Mouse (Mus musculus): ENCODE data around the gene Paqr9. TPM values are rescaled to one million over a fixed set of nuclear protein-coding genes. Genes with fewer than 3 reads are reported as not detected.

Paqr9 gene
- polyA plus RNA-seq, 1 experiment from 2014 or later, result 0.58 TPM

- Histone ChIP-seq H3K4me2 (ENCODE audit: low read depth, low read length) (peak overlapping the region; percentile 67; the same call in 1 of the 2 replicates), H3K4me3 (ENCODE audit: low read length) (no peak overlapping the region), H3K27me3 (ENCODE audit: control insufficient read depth, insufficient read depth, low read length) (peaks cover 4% of the 10 kb centered on the region; the same call in 1 of the 2 replicates), H3K9ac (ENCODE audit: low read length) (no peak overlapping the region), H3K9me3 (replicated peaks; ENCODE audit: control insufficient read depth, low read length) (peaks cover 2% of the 10 kb centered on the region; the same call in 1 of the 2 replicates), H3K27ac (ENCODE audit: low read length) (no peak overlapping the region), H3K36me3 (ENCODE audit: control insufficient read depth, insufficient read depth) (no peaks in the 10 kb centered on the region), H3K4me1 (ENCODE audit: control insufficient read depth, insufficient read depth, low read length) (no peaks in the 10 kb centered on the region)
- ATAC-seq (replicated peaks; ENCODE audit: extremely low read depth, insufficient read depth, low FRiP score), result no peak
- WGBS, result 38% methylated on average over 16 of the region's 16 CpGs
Observed at GRCm38 (mm10) chr9:95581021-95581757, 21.7 kb downstream of the Paqr9 start.

- peaks cover 3% of the 10 kb centered on the region; the same call in 1 of the 2 replicates for H3K9me3 ChIP-seq (replicated peaks; ENCODE audit: control insufficient read depth, low read length)
- H3K4me1 ChIP-seq (ENCODE audit: control insufficient read depth, insufficient read depth, low read length), result no peaks in the 10 kb centered on the region
- no peaks in the 10 kb centered on the region for H3K36me3 ChIP-seq (ENCODE audit: control insufficient read depth, insufficient read depth)
- peak overlapping the region; percentile 51 for H3K4me3 ChIP-seq (ENCODE audit: low read length)
- WGBS, result 12% methylated on average over 20 of the region's 20 CpGs
- peaks cover 4% of the 10 kb centered on the region; the same call in 1 of the 2 replicates for H3K27me3 ChIP-seq (ENCODE audit: control insufficient read depth, insufficient read depth, low read length)
- no peak for ATAC-seq (replicated peaks; ENCODE audit: extremely low read depth, insufficient read depth, low FRiP score)
- H3K4me2 ChIP-seq (ENCODE audit: low read depth, low read length), result peak overlapping the region; percentile 67
- peak overlapping the region; percentile 66 for H3K9ac ChIP-seq (ENCODE audit: low read length)
- no peak overlapping the region for H3K27ac ChIP-seq (ENCODE audit: low read length)
Observed at GRCm38 (mm10) chr9:95581758-95582515, 22.5 kb downstream of the Paqr9 start.

GRCm38 (mm10) chr9:95582555-95582954 lies 23.1 kb downstream of the Paqr9 start:
- peaks cover 3% of the 10 kb centered on the region; the same call in 1 of the 2 replicates for H3K9me3 ChIP-seq (replicated peaks; ENCODE audit: control insufficient read depth, low read length)
- no peaks in the 10 kb centered on the region for H3K4me1 ChIP-seq (ENCODE audit: control insufficient read depth, insufficient read depth, low read length)
- no peak overlapping the region for H3K27ac ChIP-seq (ENCODE audit: low read length)
- H3K9ac ChIP-seq (ENCODE audit: low read length), result 0 out of 2 replicates have a peak overlapping the region, but pooled peaks have one; percentile 41
- peaks cover 4% of the 10 kb centered on the region; the same call in 1 of the 2 replicates for H3K27me3 ChIP-seq (ENCODE audit: control insufficient read depth, insufficient read depth, low read length)
- WGBS, result 14% methylated on average over 8 of the region's 8 CpGs
- H3K4me2 ChIP-seq (ENCODE audit: low read depth, low read length), result peak overlapping the region; percentile 67; the same call in 1 of the 2 replicates
- no peaks in the 10 kb centered on the region for H3K36me3 ChIP-seq (ENCODE audit: control insufficient read depth, insufficient read depth)
- no peak for ATAC-seq (replicated peaks; ENCODE audit: extremely low read depth, insufficient read depth, low FRiP score)
- H3K4me3 ChIP-seq (ENCODE audit: low read length), result no peak overlapping the region

GRCm38 (mm10) chr9:95586046-95586445 lies 26.6 kb downstream of the Paqr9 start:
- H3K4me2 ChIP-seq (ENCODE audit: low read depth, low read length), result no peak overlapping the region
- H3K9me3 ChIP-seq (replicated peaks; ENCODE audit: control insufficient read depth, low read length), result peaks cover 3% of the 10 kb centered on the region; the same call in 1 of the 2 replicates
- 87% methylated on average over 5 of the region's 5 CpGs for WGBS
- H3K27me3 ChIP-seq (ENCODE audit: control insufficient read depth, insufficient read depth, low read length), result peaks cover 4% of the 10 kb centered on the region; the same call in 1 of the 2 replicates
- no peak overlapping the region for H3K27ac ChIP-seq (ENCODE audit: low read length)
- no peak overlapping the region for H3K4me3 ChIP-seq (ENCODE audit: low read length)
- no peak for ATAC-seq (replicated peaks; ENCODE audit: extremely low read depth, insufficient read depth, low FRiP score)
- no peaks in the 10 kb centered on the region for H3K36me3 ChIP-seq (ENCODE audit: control insufficient read depth, insufficient read depth)
- no peaks in the 10 kb centered on the region for H3K4me1 ChIP-seq (ENCODE audit: control insufficient read depth, insufficient read depth, low read length)
- H3K9ac ChIP-seq (ENCODE audit: low read length), result no peak overlapping the region

GRCm38 (mm10) chr9:95588070-95588469 lies 28.6 kb downstream of the Paqr9 start:
- ATAC-seq (replicated peaks; ENCODE audit: extremely low read depth, insufficient read depth, low FRiP score), result no peak
- Histone ChIP-seq H3K27ac (ENCODE audit: low read length) (no peak overlapping the region), H3K4me1 (ENCODE audit: control insufficient read depth, insufficient read depth, low read length) (no peaks in the 10 kb centered on the region), H3K9ac (ENCODE audit: low read length) (no peak overlapping the region), H3K4me3 (ENCODE audit: low read length) (no peak overlapping the region), H3K27me3 (ENCODE audit: control insufficient read depth, insufficient read depth, low read length) (no peaks in the 10 kb centered on the region), H3K9me3 (replicated peaks; ENCODE audit: control insufficient read depth, low read length) (peaks cover 3% of the 10 kb centered on the region; the same call in 1 of the 2 replicates), H3K36me3 (ENCODE audit: control insufficient read depth, insufficient read depth) (no peaks in the 10 kb centered on the region), H3K4me2 (ENCODE audit: low read depth, low read length) (no peak overlapping the region)
- WGBS, result 86% methylated on average over 7 of the region's 7 CpGs

GRCm38 (mm10) chr9:95594291-95594690 lies 34.8 kb downstream of the Paqr9 start:
- H3K4me3 ChIP-seq (ENCODE audit: low read length), result no peak overlapping the region
- H3K4me2 ChIP-seq (ENCODE audit: low read depth, low read length), result no peak overlapping the region
- ATAC-seq (replicated peaks; ENCODE audit: extremely low read depth, insufficient read depth, low FRiP score), result no peak
- no peaks in the 10 kb centered on the region for H3K36me3 ChIP-seq (ENCODE audit: control insufficient read depth, insufficient read depth)
- no peaks in the 10 kb centered on the region for H3K27me3 ChIP-seq (ENCODE audit: control insufficient read depth, insufficient read depth, low read length)
- no peaks in the 10 kb centered on the region for H3K9me3 ChIP-seq (replicated peaks; ENCODE audit: control insufficient read depth, low read length)
- 79% methylated on average over 4 of the region's 4 CpGs for WGBS
- no peak overlapping the region for H3K27ac ChIP-seq (ENCODE audit: low read length)
- H3K9ac ChIP-seq (ENCODE audit: low read length), result no peak overlapping the region
- no peaks in the 10 kb centered on the region; the same call in 1 of the 2 replicates for H3K4me1 ChIP-seq (ENCODE audit: control insufficient read depth, insufficient read depth, low read length)

GRCm38 (mm10) chr9:95597466-95598178 lies 38.2 kb downstream of the Paqr9 start:
- no peaks in the 10 kb centered on the region; the same call in 1 of the 2 replicates for H3K4me1 ChIP-seq (ENCODE audit: control insufficient read depth, insufficient read depth, low read length)
- no peaks in the 10 kb centered on the region for H3K9me3 ChIP-seq (replicated peaks; ENCODE audit: control insufficient read depth, low read length)
- no peak overlapping the region for H3K27ac ChIP-seq (ENCODE audit: low read length)
- 53% methylated on average over 13 of the region's 13 CpGs for WGBS
- peak overlapping the region; percentile 54 for H3K4me2 ChIP-seq (ENCODE audit: low read depth, low read length)
- ATAC-seq (replicated peaks; ENCODE audit: extremely low read depth, insufficient read depth, low FRiP score), result no peak
- H3K36me3 ChIP-seq (ENCODE audit: control insufficient read depth, insufficient read depth), result no peaks in the 10 kb centered on the region
- peak overlapping the region; percentile 28; the same call in 1 of the 2 replicates for H3K4me3 ChIP-seq (ENCODE audit: low read length)
- H3K27me3 ChIP-seq (ENCODE audit: control insufficient read depth, insufficient read depth, low read length), result no peaks in the 10 kb centered on the region
- no peak overlapping the region for H3K9ac ChIP-seq (ENCODE audit: low read length)

- H3K4me3 ChIP-seq (ENCODE audit: low read length), result peak overlapping the region; percentile 28; the same call in 1 of the 2 replicates
- no peak for ATAC-seq (replicated peaks; ENCODE audit: extremely low read depth, insufficient read depth, low FRiP score)
- WGBS, result 38% methylated on average over 19 of the region's 19 CpGs
Observed at GRCm38 (mm10) chr9:95598179-95598721, 38.8 kb downstream of the Paqr9 start.

More at GRCm38 (mm10) chr9:95598179-95598721, 38.8 kb downstream of the Paqr9 start:
- Histone ChIP-seq H3K4me1 (ENCODE audit: control insufficient read depth, insufficient read depth, low read length) (no peaks in the 10 kb centered on the region; the same call in 1 of the 2 replicates), H3K9ac (ENCODE audit: low read length) (no peak overlapping the region), H3K27me3 (ENCODE audit: control insufficient read depth, insufficient read depth, low read length) (no peaks in the 10 kb centered on the region), H3K4me2 (ENCODE audit: low read depth, low read length) (peak overlapping the region; percentile 54), H3K27ac (ENCODE audit: low read length) (no peak overlapping the region), H3K36me3 (ENCODE audit: control insufficient read depth, insufficient read depth) (no peaks in the 10 kb centered on the region), H3K9me3 (replicated peaks; ENCODE audit: control insufficient read depth, low read length) (no peaks in the 10 kb centered on the region)
